Mouse (Mus musculus) cerebellum, adult 2 months (tissue): ENCODE measurements around the gene Tkt.

Experiments
- CTCF ChIP-seq: fragments of 200-500 bp; IDR thresholded peaks from 2 replicates; pipeline ENCODE4 v1.5.1; 2011; ENCODE audit warnings: low read depth, mild to moderate bottlenecking, control low read depth, low read length, moderate library complexity, borderline replicate concordance; ENCODE audit not compliant: insufficient read depth
- POLR2A ChIP-seq: fragments of 200-500 bp; IDR thresholded peaks from 2 replicates; pipeline ENCODE4 v1.6.1; 2011; ENCODE audit warnings: low read length, control low read depth, borderline replicate concordance; ENCODE audit not compliant: insufficient read depth

DNA sequence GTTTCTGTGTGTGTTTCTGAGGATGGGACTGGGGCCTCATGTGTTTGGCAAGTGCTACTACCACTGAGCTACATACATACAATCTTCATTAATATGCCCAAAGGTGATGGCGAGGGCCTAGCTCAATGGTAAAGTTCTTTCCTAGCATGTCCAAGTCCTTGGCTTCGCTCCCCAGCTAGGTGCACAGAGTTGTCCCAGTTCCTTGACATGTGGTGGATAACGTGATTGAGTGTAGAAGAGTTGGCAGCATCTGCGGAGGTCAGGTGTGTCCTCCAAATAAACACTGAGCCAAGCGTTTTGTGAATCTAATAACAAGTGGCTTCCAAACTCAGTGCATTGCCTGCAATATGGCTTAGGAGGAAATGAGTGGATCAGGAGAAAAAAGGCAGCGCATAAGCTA lies 18.2 kb downstream of the Tkt start:
- TF ChIP-seq CTCF (no peak), POLR2A (no peak)
